Mouse (Mus musculus): ENCODE measurements at regions not wholly inside any gene's neighbourhood (a gene's known extent, or its start where the extent isn't known, plus 50 kb on each side); places are given as distances from the start of the nearest gene placed in this dataset.

DNA sequence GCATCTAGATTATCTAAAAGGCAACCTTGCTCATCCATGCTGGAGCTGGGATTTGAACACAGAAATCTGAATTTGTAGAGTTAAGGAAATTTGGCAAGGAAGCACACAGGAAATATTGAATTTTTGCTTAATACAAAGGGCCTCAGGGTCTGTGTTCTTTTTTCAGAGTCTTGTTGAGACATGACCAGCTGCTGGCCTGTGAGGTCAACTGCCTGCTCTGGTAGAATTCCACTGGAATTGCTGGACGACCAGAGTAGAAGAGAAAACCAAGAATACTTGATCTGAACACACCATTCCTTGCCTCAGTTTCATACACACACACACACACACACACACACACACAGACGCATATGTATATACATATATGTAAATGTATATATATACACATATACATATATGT, 84.1 kb upstream of the Lifr start:
- H3K9me3 ChIP-seq (replicated peaks; ENCODE audit: control insufficient read depth, low read length), result no peaks in the 10 kb centered on the region
- no peak for DNase-seq (ENCODE audit: low spot score)
- H3K4me2 ChIP-seq (ENCODE audit: low read depth, low read length), result no peak overlapping the region
- no peak overlapping the region for H3K4me3 ChIP-seq (ENCODE audit: low read depth, low read length)
- H3K36me3 ChIP-seq (replicated peaks; ENCODE audit: control insufficient read depth, insufficient read depth, low read depth, low read length), result no peaks in the 10 kb centered on the region
- H3K9ac ChIP-seq (replicated peaks; ENCODE audit: low read length), result no peak overlapping the region
- 70% methylated on average over 2 of the region's 2 CpGs for WGBS
- no peak overlapping the region for H3K27ac ChIP-seq (replicated peaks; ENCODE audit: low read depth, low read length)
- no peaks in the 10 kb centered on the region for H3K27me3 ChIP-seq (ENCODE audit: control insufficient read depth, insufficient read depth, low read length)
- no peak for ATAC-seq (replicated peaks; ENCODE audit: insufficient number of reproducible peaks, low FRiP score, low TSS enrichment, low read depth)
- H3K4me1 ChIP-seq (ENCODE audit: control insufficient read depth, insufficient read depth, low read length), result no peaks in the 10 kb centered on the region; the same call in 1 of the 2 replicates

DNA sequence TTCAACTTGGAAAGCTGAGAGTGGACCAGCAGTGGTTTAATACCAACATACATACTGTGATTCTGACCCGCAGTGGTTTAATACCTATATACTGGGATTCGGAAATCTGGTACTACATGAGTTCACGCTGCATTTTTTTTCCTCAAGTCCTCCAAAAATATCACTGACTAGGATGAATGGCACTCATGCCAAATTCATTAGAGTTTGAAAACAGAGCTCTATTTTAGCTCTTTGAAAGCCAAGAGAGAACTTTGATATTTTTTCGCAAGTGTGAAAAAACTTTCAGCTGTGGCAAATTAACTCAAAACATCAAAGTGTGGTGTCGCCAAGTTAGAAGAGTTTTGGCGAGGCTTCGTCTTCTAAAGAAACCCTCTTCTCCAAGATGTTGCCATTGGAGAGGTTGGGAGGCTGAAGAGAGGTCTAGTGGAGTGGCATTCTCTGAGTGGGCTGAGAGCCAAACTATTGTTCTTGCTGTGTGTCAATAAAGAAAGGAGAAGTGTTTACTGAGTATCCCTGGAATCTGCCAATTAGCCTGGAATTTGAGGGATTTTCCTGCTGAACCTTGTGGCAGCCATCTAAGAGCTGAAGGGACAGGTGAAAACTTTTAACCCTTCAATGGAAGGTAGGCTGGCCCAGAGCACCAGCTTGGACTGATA, 81.6 kb upstream of the Lifr start:
- 83% methylated on average over 7 of the region's 7 CpGs for WGBS
- DNase-seq (ENCODE audit: low spot score), result no peak
- Histone ChIP-seq H3K9ac (replicated peaks; ENCODE audit: low read length) (no peak overlapping the region), H3K27me3 (ENCODE audit: control insufficient read depth, insufficient read depth, low read length) (no peaks in the 10 kb centered on the region), H3K4me1 (ENCODE audit: control insufficient read depth, insufficient read depth, low read length) (no peaks in the 10 kb centered on the region; the same call in 1 of the 2 replicates), H3K4me3 (ENCODE audit: low read depth, low read length) (no peak overlapping the region), H3K9me3 (replicated peaks; ENCODE audit: control insufficient read depth, low read length) (no peaks in the 10 kb centered on the region), H3K4me2 (ENCODE audit: low read depth, low read length) (no peak overlapping the region), H3K27ac (replicated peaks; ENCODE audit: low read depth, low read length) (no peak overlapping the region), H3K36me3 (replicated peaks; ENCODE audit: control insufficient read depth, insufficient read depth, low read depth, low read length) (no peaks in the 10 kb centered on the region)
- no peak for ATAC-seq (replicated peaks; ENCODE audit: insufficient number of reproducible peaks, low FRiP score, low TSS enrichment, low read depth)

DNA sequence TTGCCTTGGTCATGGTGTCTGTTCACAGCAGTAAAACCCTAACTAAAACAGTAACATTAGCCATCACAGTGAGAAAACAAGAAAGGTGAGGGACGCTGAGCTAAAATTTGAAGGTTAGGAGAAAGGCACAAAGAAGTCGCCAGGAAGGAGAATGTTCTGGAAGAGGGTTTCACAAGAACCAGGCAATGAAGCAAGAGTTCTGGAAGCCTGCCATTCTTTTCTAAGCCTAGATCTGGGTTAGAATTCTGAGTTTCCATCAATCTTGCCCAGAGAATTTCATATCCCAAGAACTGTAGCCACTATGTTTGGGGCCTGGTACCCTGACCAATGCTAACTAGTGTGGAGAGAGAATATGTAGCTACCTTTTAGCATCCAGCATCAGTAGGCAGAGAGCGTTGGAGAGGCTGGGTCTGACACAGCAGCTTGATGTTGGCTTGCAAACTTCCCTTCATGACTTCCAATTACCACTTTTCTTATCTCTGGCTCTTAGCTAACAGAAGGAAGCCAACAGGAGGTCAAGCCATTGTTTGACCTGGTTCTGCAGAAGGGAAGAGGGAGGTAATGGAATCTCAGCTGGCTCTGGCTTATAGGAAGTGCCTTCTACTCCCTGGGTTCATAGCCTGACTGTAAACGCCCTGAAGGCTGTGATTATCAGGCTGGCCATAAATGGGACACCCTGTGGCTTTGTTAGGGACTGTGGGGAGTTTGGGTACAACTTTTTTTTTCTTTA, 79.3 kb upstream of the Lifr start:
- ATAC-seq (replicated peaks; ENCODE audit: insufficient number of reproducible peaks, low FRiP score, low TSS enrichment, low read depth), result no peak
- no peak overlapping the region for H3K4me2 ChIP-seq (ENCODE audit: low read depth, low read length)
- H3K27me3 ChIP-seq (ENCODE audit: control insufficient read depth, insufficient read depth, low read length), result no peaks in the 10 kb centered on the region
- no peak overlapping the region for H3K4me3 ChIP-seq (ENCODE audit: low read depth, low read length)
- H3K9me3 ChIP-seq (replicated peaks; ENCODE audit: control insufficient read depth, low read length), result no peaks in the 10 kb centered on the region
- 79% methylated on average over 4 of the region's 4 CpGs for WGBS
- no peak overlapping the region for H3K9ac ChIP-seq (replicated peaks; ENCODE audit: low read length)
- H3K27ac ChIP-seq (replicated peaks; ENCODE audit: low read depth, low read length), result no peak overlapping the region
- H3K36me3 ChIP-seq (replicated peaks; ENCODE audit: control insufficient read depth, insufficient read depth, low read depth, low read length), result no peaks in the 10 kb centered on the region
- DNase-seq (ENCODE audit: low spot score), result no peak
- H3K4me1 ChIP-seq (ENCODE audit: control insufficient read depth, insufficient read depth, low read length), result no peaks in the 10 kb centered on the region; the same call in 1 of the 2 replicates

DNA sequence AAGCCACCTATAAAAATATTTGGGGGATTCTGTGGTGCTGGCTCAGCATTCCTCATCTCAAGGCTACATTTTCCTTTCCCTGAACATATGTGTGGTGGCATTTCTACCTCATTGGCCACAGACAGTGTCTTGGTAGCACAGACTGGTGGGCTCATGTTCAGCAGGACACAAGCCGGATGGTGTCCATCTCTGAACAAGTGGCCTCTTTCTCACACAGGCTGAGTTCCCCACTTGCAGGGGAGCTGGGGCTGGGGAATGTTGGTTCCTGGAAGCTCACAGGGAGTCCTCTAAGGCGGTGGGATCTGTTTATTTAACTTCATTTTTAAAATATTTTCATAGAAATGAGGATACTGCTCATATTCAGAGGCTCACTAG, 78.7 kb upstream of the Lifr start:
- no peak overlapping the region for H3K4me3 ChIP-seq (ENCODE audit: low read depth, low read length)
- ATAC-seq (replicated peaks; ENCODE audit: insufficient number of reproducible peaks, low FRiP score, low TSS enrichment, low read depth) (no peak), DNase-seq (ENCODE audit: low spot score) (no peak)
- no peak overlapping the region for H3K9ac ChIP-seq (replicated peaks; ENCODE audit: low read length)
- no peaks in the 10 kb centered on the region for H3K27me3 ChIP-seq (ENCODE audit: control insufficient read depth, insufficient read depth, low read length)
- no peak overlapping the region for H3K27ac ChIP-seq (replicated peaks; ENCODE audit: low read depth, low read length)
- H3K4me2 ChIP-seq (ENCODE audit: low read depth, low read length), result no peak overlapping the region
- 65% methylated on average over 2 of the region's 2 CpGs for WGBS
- H3K36me3 ChIP-seq (replicated peaks; ENCODE audit: control insufficient read depth, insufficient read depth, low read depth, low read length), result no peaks in the 10 kb centered on the region
- no peaks in the 10 kb centered on the region for H3K9me3 ChIP-seq (replicated peaks; ENCODE audit: control insufficient read depth, low read length)
- no peaks in the 10 kb centered on the region; the same call in 1 of the 2 replicates for H3K4me1 ChIP-seq (ENCODE audit: control insufficient read depth, insufficient read depth, low read length)

DNA sequence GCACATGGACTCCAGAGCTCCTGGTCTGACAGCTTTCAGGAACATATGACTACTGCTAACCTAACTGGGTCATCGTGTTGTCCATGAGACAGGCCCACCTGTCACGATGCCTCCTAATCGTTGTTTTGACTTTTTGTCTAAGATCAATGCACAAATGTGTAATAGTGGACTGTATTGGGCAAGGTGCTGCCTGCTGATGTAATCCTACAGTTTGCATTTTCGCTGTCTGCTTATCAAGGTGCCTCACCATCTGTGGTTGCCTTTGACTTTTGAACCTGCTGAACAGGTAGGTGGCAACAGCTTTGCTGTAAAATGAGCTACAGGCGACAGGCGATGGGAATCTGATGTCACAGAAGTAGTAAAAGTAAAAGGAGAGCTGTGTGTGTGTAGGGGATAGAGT, 78.0 kb upstream of the Lifr start:
- Histone ChIP-seq H3K27ac (replicated peaks; ENCODE audit: low read depth, low read length) (no peak overlapping the region), H3K27me3 (ENCODE audit: control insufficient read depth, insufficient read depth, low read length) (no peaks in the 10 kb centered on the region), H3K9ac (replicated peaks; ENCODE audit: low read length) (no peak overlapping the region), H3K36me3 (replicated peaks; ENCODE audit: control insufficient read depth, insufficient read depth, low read depth, low read length) (no peaks in the 10 kb centered on the region), H3K4me2 (ENCODE audit: low read depth, low read length) (no peak overlapping the region), H3K9me3 (replicated peaks; ENCODE audit: control insufficient read depth, low read length) (no peaks in the 10 kb centered on the region), H3K4me1 (ENCODE audit: control insufficient read depth, insufficient read depth, low read length) (no peaks in the 10 kb centered on the region; the same call in 1 of the 2 replicates), H3K4me3 (ENCODE audit: low read depth, low read length) (no peak overlapping the region)
- DNase-seq (ENCODE audit: low spot score), result no peak
- WGBS, result 93% methylated on average over 6 of the region's 6 CpGs
- ATAC-seq (replicated peaks; ENCODE audit: insufficient number of reproducible peaks, low FRiP score, low TSS enrichment, low read depth), result no peak

DNA sequence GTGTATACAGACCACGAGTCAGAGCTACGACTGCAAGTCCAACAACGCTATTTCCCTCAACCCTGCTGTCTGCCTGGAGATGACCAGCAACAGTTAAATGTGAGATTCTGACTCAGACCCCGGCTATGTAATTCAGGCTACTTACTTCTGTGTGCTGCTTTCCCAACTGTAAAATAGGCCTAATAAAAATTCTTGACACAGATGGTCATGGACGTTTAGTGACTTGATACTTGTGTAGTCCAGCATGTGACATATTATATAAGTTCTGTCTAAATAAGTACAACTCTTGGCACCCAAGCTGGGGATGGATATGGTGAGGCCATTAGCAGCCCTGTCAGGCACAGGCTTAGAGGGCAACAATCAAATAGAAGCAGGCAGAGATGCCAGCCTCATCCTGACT, 77.4 kb upstream of the Lifr start:
- 85% methylated on average over 5 of the region's 5 CpGs for WGBS
- Histone ChIP-seq H3K27me3 (ENCODE audit: control insufficient read depth, insufficient read depth, low read length) (no peaks in the 10 kb centered on the region), H3K4me1 (ENCODE audit: control insufficient read depth, insufficient read depth, low read length) (no peaks in the 10 kb centered on the region; the same call in 1 of the 2 replicates), H3K9me3 (replicated peaks; ENCODE audit: control insufficient read depth, low read length) (no peaks in the 10 kb centered on the region), H3K4me3 (ENCODE audit: low read depth, low read length) (no peak overlapping the region), H3K4me2 (ENCODE audit: low read depth, low read length) (no peak overlapping the region), H3K27ac (replicated peaks; ENCODE audit: low read depth, low read length) (no peak overlapping the region), H3K9ac (replicated peaks; ENCODE audit: low read length) (no peak overlapping the region), H3K36me3 (replicated peaks; ENCODE audit: control insufficient read depth, insufficient read depth, low read depth, low read length) (no peaks in the 10 kb centered on the region)
- DNase-seq (ENCODE audit: low spot score) (no peak), ATAC-seq (replicated peaks; ENCODE audit: insufficient number of reproducible peaks, low FRiP score, low TSS enrichment, low read depth) (no peak)

DNA sequence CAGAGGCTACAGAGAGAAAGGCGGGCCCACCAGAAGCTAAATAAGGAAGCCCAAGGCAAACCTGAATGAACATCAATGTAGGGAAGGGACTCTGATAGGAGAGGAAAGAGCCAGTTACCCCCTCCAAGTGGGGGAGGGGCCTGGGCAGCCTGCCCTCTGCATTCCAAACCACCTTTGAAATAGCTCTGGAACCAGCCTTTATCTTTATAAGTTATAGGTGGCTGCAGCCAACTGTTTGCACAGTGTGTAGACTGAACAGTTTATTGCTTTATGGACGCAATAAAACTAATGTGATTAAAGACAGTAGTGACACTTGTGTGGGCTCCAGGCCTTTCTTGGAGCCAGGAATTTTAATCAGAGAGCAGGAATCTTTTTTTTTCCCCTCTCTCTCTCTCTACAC, 75.4 kb upstream of the Lifr start:
- Histone ChIP-seq H3K36me3 (replicated peaks; ENCODE audit: control insufficient read depth, insufficient read depth, low read depth, low read length) (no peaks in the 10 kb centered on the region), H3K9me3 (replicated peaks; ENCODE audit: control insufficient read depth, low read length) (no peaks in the 10 kb centered on the region), H3K4me3 (ENCODE audit: low read depth, low read length) (no peak overlapping the region), H3K27ac (replicated peaks; ENCODE audit: low read depth, low read length) (no peak overlapping the region), H3K4me1 (ENCODE audit: control insufficient read depth, insufficient read depth, low read length) (no peaks in the 10 kb centered on the region; the same call in 1 of the 2 replicates), H3K27me3 (ENCODE audit: control insufficient read depth, insufficient read depth, low read length) (no peaks in the 10 kb centered on the region), H3K9ac (replicated peaks; ENCODE audit: low read length) (no peak overlapping the region), H3K4me2 (ENCODE audit: low read depth, low read length) (no peak overlapping the region)
- ATAC-seq (replicated peaks; ENCODE audit: insufficient number of reproducible peaks, low FRiP score, low TSS enrichment, low read depth) (no peak), DNase-seq (ENCODE audit: low spot score) (no peak)
- whole genome bisulfite sequencing, result 77% methylated on average over 2 of the region's 2 CpGs

DNA sequence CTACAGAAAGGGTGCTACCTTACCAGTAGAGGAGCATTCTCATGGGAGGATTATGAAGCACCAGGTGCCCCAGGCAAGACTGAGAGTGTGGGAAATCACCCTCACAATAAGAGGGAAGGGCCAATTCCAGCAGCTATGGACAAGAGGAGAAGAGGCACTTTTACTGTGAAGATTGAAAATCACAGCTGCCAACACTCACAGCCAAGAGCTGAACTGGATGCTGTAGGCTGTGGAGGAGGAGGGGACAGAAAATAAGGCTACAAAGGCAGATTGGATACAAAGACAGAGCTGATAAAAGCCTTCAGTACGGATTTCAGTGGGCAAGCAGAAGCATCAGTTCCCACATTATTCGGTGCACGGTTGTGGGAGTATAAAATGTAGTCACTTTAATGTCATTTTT, 74.4 kb upstream of the Lifr start:
- no peaks in the 10 kb centered on the region for H3K9me3 ChIP-seq (replicated peaks; ENCODE audit: control insufficient read depth, low read length)
- no peak overlapping the region for H3K27ac ChIP-seq (replicated peaks; ENCODE audit: low read depth, low read length)
- H3K36me3 ChIP-seq (replicated peaks; ENCODE audit: control insufficient read depth, insufficient read depth, low read depth, low read length), result no peaks in the 10 kb centered on the region
- 73% methylated on average over 3 of the region's 3 CpGs for WGBS
- DNase-seq (ENCODE audit: low spot score) (no peak), ATAC-seq (replicated peaks; ENCODE audit: insufficient number of reproducible peaks, low FRiP score, low TSS enrichment, low read depth) (no peak)
- no peak overlapping the region for H3K4me3 ChIP-seq (ENCODE audit: low read depth, low read length)
- H3K27me3 ChIP-seq (ENCODE audit: control insufficient read depth, insufficient read depth, low read length), result no peaks in the 10 kb centered on the region
- no peak overlapping the region for H3K4me2 ChIP-seq (ENCODE audit: low read depth, low read length)
- H3K9ac ChIP-seq (replicated peaks; ENCODE audit: low read length), result no peak overlapping the region
- H3K4me1 ChIP-seq (ENCODE audit: control insufficient read depth, insufficient read depth, low read length), result no peaks in the 10 kb centered on the region; the same call in 1 of the 2 replicates
